ENCODE assay signal across 1 mouse cellular context in the genomic region with DNA sequence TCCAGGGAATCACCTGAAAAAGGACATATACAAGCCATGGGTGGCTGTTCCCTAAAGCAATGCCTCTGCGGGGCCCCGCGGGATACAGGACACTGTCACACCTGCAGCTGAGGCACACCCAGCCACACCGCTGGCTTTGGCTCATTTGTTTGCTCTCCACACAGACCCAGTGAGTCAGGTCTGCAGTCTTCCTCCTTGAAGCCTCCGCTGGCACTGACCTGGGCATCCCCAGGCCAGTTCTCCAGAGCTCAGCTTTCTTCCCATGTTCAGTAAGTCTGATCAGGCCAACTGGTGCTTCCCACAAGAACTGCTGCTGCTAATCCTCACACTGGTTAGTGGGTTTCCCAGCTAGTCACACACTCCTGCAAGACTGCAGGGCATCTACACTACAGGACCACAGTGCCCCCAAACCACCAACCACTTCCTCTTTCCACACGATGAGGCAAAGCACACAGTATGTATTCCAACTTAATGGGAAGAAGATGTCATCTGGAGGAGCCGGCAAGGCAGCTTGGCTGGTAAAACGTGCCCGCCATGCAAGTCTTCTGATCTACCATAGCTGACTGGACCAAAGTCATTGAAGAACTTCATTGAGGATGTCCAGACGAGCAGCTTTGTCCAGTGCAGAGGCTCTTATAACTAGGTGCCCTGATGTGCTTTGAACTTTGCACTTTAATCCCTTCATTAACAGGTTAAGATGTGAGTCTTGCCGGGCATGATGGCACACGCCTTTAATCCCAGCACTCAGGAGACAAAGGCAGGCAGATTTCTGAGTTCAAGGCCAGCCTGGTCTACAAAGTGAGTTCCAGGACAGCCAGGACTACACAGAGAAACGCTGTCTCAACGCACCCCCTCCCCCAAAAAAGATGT.
TF ChIP-seq lines count a peak whose summit lies in the region.

No protein-coding gene starts in this region.

TF ChIP-seq in CH12.LX, 34 proteins besides CTCF, POLR2A, EP300 and RAD21 (continued from another document):
- TF ChIP-seq TCF12 (IDR thresholded peaks at IDR 0.05; ENCODE audit: low read depth, low read length): 0 out of 2 replicates have a peak, but pooled peaks have one; percentile 13
- TF ChIP-seq BHLHE40 (IDR thresholded peaks at IDR 0.05; ENCODE audit: low read depth, low read length): peak; percentile 33
TF ChIP-seq in CH12.LX: peak in this region for 2.
